Mouse (Mus musculus): Measurements from ENCODE around the gene Eef1akmt2.
A peak's percentile ranks its signal among the peaks of the same experiment; 100 is the strongest.

Gene Eef1akmt2

GRCm38 (mm10) chr7:132859042-132859958, 6.8 kb upstream of the Eef1akmt2 start, which contains the start of gene Abraxas2:
Gene Abraxas2, plus strand, starts transcription at chr7:132859225.
- peak; percentile 99 for DNase-seq

- DNase-seq: peak; percentile 86
These were observed 5.7 kb upstream of the Eef1akmt2 start for GRCm38 (mm10) chr7:132858043-132858608.

DNA sequence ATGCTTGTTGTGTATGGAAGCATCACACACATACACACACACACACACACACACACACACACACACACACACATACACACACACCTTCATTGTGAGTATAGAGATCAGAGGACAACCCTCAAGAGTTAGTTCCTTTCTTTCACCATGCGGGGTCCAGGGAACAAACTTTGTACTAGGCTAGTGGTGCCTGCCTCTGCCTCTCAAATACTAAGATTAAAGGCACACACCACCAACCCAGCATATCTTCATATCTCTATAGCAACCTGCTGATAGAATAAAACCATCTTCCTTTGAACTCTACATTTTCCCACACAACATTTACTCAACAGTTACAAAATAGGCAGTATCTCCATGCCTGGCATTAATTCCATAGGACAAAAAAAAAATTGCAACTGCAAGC, 3.6 kb upstream of the Eef1akmt2 start:
- DNase-seq: no peak

GRCm38 (mm10) chr7:132853946-132854345, 1.5 kb upstream of the Eef1akmt2 start:
- DNase-seq: peak; percentile 79

- peak; percentile 29 for DNase-seq
These were observed 888 bp upstream of the Eef1akmt2 start for GRCm38 (mm10) chr7:132853361-132853760.

GRCm38 (mm10) chr7:132843152-132843551, 9.3 kb downstream of the Eef1akmt2 start:
- DNase-seq: peak; percentile 21

GRCm38 (mm10) chr7:132842455-132842854, 10.0 kb downstream of the Eef1akmt2 start:
- peak; percentile 36 for DNase-seq

DNA sequence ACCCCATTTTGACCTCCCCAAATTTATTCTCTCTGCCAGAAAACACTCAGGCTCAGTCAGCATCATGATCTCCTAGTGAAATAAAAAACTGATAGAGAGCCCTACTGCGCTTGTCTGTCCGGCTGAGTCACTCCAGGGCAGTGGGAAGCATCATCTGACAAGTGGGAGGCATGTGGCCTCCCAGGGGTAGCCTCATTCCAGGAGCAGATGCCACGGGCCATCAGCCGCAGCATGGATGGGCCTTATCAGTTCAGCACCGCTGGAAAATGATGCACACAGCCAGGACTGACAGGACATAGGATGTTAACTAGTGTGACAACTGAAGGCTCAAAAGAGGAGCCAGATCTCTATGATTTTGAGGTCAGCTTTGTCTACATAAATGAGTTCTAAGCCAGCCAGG, 11.2 kb downstream of the Eef1akmt2 start:
- peak; percentile 81 for DNase-seq

GRCm38 (mm10) chr7:132830955-132831354, 21.5 kb downstream of the Eef1akmt2 start:
- no peak for DNase-seq

DNA sequence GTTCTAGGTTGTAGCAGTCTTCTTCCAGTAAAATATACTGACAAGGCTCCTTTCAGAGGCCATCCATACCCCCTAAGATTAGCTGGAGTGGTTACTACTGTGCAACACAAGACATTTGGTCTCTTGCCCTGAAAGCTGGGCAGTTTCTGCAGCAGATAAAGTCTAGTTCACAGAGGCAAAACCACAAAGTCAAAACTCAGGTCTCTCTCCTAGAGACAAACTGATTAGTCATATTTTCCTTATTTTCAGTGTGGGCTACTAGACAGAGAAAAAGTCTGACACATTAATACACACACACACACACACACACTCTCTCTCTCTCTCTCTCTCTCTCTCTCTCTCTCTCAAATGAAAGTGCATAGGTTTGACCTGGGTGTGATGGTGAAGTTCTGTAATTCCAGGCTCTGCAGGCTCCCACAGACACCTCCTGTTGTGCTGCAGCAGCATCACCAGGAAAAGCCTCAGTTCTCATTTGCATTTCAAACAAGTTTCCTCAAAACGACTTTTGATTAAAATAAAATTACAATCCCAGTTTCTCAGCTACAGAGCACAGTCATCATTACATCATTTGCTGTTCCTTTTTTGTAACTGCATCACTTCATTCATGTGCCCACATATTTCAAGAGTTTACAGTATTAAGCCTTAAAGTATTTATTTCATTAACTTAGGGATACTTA, 28.0 kb downstream of the Eef1akmt2 start:
- no peak for DNase-seq

- DNase-seq: no peak
These were observed 28.6 kb downstream of the Eef1akmt2 start for GRCm38 (mm10) chr7:132823832-132824231.

- no peak for DNase-seq
These were observed 31.8 kb downstream of the Eef1akmt2 start for GRCm38 (mm10) chr7:132820692-132821091.

- DNase-seq: peak; percentile 24
These were observed 35.4 kb downstream of the Eef1akmt2 start for GRCm38 (mm10) chr7:132817056-132817455.

DNA sequence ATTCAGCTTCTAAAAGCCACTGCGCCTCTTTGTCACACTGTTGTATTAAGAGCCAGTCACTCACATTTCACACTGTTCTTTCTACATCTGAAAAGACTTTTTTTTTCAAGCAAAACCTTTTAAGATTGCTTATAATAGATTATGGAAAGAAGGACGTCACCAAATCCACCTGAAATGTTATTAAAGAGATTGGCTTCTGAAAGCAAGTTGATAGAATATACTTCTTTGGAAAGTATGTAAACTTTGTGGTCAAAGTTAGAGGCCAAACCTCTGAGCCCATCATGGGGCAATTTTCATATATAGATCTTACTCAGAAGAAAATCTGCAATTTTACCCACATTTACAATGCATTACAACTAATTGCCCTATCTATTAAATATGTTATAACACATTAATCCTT, 35.9 kb downstream of the Eef1akmt2 start:
- DNase-seq: no peak

GRCm38 (mm10) chr7:132815081-132815480, 37.4 kb downstream of the Eef1akmt2 start:
- DNase-seq: peak; percentile 83

- DNase-seq: no peak
These were observed 38.4 kb downstream of the Eef1akmt2 start for GRCm38 (mm10) chr7:132814089-132814450.

- DNase-seq: peak; percentile 99
These were observed 38.9 kb downstream of the Eef1akmt2 start, which contains the start of gene Fam53b for GRCm38 (mm10) chr7:132813416-132814088. Gene Fam53b, minus strand, starts transcription at chr7:132813886.

DNA sequence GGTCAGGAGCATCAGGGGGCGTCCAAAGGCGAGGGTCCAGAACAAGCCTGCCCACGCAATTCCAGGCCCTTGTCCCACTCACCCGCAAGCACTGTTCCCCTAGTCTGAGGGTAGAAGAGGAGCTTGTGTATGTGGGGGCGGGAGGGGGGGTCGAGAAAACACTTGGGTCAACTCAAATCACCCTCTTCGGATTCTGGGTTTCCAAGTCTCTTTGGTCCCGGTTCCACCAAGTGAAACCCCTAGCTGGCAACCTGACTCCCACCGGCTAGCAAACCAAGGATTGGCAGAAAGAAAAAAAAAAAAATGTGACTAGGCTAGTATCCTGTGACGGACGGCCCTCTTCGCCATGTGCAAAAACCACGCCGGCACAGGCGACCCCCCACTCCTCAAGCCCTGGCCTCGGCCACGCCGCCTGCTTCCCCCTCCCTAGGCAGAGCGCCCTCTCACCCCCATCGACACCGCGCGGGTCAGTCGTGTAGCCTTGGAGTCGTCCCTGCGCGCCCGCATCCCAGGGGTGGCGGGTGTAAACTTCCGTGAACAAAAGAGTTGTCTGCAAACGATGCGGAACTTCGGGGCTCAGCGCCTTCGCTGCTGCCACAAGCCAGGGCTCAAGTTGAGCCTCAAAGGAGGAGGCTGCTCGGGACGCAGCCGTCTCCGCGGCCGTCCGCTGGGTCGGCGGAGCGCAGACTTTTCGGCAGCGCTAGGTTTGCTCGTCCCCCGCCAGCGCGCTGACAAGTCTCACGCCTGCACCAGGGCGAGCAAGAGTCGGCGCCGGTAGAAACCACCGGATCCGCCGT, 39.7 kb downstream of the Eef1akmt2 start:
- DNase-seq: peak; percentile 97

- peak; percentile 95 for DNase-seq
These were observed 40.5 kb downstream of the Eef1akmt2 start for GRCm38 (mm10) chr7:132811716-132812618.

DNA sequence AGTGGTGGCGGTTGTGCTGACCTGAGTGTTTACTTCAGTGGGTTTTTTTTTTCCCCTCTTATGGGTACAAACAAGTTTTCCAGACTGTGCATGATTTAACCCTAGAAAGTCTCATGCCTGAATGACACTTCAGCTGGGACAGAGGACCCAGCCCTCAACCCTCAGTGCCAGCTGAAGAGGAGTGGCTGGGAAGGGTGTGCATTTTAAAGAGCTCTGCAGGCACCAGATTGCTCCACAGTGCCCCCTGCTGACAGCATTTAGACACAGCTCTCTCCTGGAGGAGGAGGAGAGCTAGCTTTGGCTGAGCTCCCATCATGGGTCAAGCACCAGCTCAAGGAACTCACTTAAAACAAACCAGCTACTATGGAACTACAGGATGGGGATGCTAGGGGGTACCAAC, 41.6 kb downstream of the Eef1akmt2 start:
- DNase-seq: peak; percentile 99

GRCm38 (mm10) chr7:132810368-132810767, 42.1 kb downstream of the Eef1akmt2 start:
- DNase-seq: peak; percentile 98

All from heart, adult 11 months (tissue).